Mouse (Mus musculus): ENCODE results near the gene Sall4. TPM values are rescaled to one million over a fixed set of nuclear protein-coding genes. Genes with fewer than 3 reads are reported as not detected.
A peak's percentile ranks its signal among the peaks of the same experiment; 100 is the strongest.

Gene Sall4
- 1 to 10 TPM in 1 of 2 experiments, under 1 TPM in 1; 0.96 to 1.2 TPM for total RNA-seq (2021)
- long read RNA-seq, full-length matches to known transcripts: 1 of 1 reads
- long read RNA-seq, partial matches to known transcripts: 0 of 1 reads
- long read RNA-seq, other reads (novel, unspliced or antisense): 0 of 1 reads

DNA sequence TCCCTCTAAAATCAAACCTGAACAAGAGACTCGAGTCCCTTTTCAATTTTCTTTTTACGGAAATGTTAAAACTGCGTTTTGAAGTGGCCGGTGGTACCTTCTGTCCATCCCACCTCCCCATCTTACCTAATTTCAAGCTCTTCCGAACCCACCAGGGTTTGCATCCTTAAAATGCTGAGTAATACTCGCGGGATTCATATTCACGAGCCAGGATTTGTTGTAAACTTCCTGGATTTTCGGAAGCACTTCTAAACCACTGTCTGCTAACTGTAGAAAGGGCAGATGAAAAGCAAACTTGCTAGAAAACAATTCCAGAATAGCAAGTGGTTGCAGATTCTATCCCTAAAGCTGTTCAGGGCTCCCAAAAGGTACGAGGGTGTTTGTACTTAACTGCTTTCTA, at the start of gene Sall4:
TSS of gene Sall4 (minus strand) at position 362 of the 400 bp plus-strand sequence.
- no peak for DNase-seq (ENCODE audit: low spot score in 2 of 2)

GRCm38 (mm10) chr2:168813243-168813642, 45.5 kb upstream of the Sall4 start:
- no peak for DNase-seq (ENCODE audit: low spot score in 2 of 2)

GRCm38 (mm10) chr2:168809895-168810294, 42.2 kb upstream of the Sall4 start:
- DNase-seq (ENCODE audit: low spot score in 2 of 2): no peak

DNA sequence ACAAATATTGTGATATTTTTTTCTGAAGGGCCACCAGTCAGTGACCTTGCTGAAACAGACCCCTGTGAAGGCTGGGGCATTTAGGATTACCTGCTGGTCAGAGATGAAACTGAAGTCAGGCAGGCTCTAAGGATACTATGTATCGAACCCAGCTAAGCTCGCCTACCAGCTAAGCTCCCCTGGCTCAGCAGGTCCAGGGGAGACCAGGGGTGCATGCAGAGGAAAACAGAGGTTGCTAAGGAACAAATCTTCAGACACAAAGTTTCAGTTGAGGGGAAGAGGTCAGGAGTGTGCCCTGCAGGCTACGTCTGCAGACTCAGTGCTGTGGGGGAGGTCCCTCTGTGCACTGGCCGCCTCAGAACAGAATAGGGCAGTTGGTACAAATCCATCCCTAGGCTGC, 39.9 kb upstream of the Sall4 start:
- no peak for DNase-seq (ENCODE audit: low spot score in 2 of 2)

- no peak for DNase-seq (ENCODE audit: low spot score in 2 of 2)
Measured at GRCm38 (mm10) chr2:168803849-168804248, 36.1 kb upstream of the Sall4 start.

GRCm38 (mm10) chr2:168799326-168799725, 31.6 kb upstream of the Sall4 start:
- no peak for DNase-seq (ENCODE audit: low spot score in 2 of 2)

- no peak for DNase-seq (ENCODE audit: low spot score in 2 of 2)
Measured at GRCm38 (mm10) chr2:168798921-168799320, 31.2 kb upstream of the Sall4 start.

DNA sequence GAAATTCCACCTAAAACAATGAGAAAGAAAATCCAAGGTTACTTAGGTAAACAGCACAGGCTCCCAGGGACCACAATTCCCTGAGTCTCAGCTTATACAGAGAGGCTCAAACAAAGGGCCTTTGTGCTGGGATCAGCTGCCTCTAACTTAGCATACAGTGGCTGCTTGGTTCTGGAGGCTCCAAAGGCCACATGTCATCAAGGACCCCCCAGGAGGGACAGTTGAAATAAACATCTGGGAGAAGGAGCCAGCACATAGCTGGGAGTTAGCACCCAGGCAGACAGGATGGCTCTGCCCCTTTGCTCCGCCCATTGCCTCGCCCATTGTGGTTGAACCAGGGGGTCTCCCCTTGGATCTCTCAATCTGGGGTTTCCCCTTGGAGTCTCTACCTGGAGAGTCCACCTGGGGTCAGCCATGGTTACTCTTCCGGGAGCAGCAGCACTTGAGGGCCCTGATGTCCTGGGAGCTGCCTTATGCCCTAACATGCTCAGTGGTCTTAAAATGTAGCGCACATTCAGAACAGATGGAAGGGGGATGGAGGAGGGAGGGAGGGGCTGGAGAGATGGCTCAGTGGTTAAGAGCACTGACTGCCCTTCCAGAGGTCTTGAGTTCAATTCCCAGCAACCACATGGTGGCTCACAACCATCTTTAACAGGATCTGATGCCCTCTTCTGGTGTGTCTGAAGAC, 23.5 kb upstream of the Sall4 start:
- DNase-seq (ENCODE audit: low spot score in 2 of 2): peak in 1 of 2 experiments; percentile 6

- DNase-seq (ENCODE audit: low spot score in 2 of 2): no peak
Measured at GRCm38 (mm10) chr2:168786174-168786573, 18.4 kb upstream of the Sall4 start.

GRCm38 (mm10) chr2:168780596-168780995, 12.9 kb upstream of the Sall4 start:
- no peak for DNase-seq (ENCODE audit: low spot score in 2 of 2)

- no peak for DNase-seq (ENCODE audit: low spot score in 2 of 2)
Measured at GRCm38 (mm10) chr2:168780024-168780423, 12.3 kb upstream of the Sall4 start.

DNA sequence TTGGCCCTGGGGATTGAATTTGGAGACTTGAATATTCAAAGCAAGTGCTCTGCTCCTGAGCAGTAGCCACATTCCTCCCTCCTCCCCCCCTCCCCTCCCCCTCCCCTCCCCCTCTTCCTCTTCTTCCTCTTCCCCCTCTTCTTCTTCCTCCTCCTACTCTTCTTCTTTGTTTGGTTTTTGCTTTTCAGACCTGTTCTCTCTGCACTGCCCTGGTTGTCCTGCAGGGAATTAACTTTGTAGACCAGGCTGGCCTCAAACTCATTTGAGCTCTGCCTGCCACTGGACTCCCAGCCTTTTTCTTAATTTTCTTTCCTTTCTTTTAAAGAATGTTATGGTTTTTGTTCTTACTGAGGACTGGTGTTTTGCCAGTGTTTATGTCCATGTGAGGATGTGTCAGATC, 9.7 kb upstream of the Sall4 start:
- no peak for DNase-seq (ENCODE audit: low spot score in 2 of 2)

DNA sequence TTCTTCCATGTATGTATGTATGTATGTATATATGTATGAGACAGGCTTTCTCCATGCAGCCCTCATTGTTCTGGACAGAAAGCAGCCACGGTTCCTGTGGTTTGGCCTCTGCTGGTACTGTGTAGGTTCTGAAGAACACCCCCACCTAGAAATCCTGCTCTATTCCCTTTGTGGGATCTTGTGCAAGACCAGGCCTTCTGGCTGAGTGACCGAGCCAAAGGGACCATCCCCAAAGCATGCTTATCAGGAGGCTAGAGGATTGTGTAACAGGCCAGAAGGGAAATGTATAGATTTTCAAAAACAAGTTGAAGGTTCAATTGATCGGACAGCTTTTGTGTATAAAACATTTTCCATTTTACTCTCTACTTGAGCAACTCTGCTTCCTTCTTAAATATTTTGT, 8.5 kb upstream of the Sall4 start:
- DNase-seq (ENCODE audit: low spot score in 2 of 2): no peak

GRCm38 (mm10) chr2:168769259-168769658, 1.5 kb upstream of the Sall4 start:
- DNase-seq (ENCODE audit: low spot score in 2 of 2): no peak

GRCm38 (mm10) chr2:168766538-168767361, 993 bp downstream of the Sall4 start:
- peak in 1 of 2 experiments; percentile 26 for DNase-seq (ENCODE audit: low spot score in 2 of 2)

GRCm38 (mm10) chr2:168765696-168766537, 1.8 kb downstream of the Sall4 start:
- no peak for DNase-seq (ENCODE audit: low spot score in 2 of 2)

- DNase-seq (ENCODE audit: low spot score in 2 of 2): peak; percentile 14 to 44
Measured at GRCm38 (mm10) chr2:168765065-168765681, 2.6 kb downstream of the Sall4 start.

DNA sequence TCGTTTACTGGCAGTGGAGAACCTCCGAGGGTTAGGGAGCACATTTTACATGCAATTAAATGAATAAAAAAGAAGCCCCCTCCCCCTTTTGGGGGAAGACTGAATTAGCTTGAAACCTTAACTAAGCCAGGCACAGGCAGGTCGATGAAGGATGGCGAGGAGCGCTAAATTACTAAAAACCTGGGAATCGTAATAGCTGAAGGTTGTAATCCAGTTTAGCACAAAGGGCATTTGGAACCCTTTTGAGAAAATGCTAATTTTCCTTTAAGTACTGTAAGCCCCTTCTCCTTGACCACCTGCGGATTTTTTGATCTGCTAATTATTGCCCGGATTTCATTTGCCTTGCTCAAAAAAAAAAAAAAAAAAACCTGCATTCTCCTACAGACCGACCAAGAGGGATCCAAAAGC, 3.3 kb downstream of the Sall4 start:
- no peak for DNase-seq (ENCODE audit: low spot score in 2 of 2)

GRCm38 (mm10) chr2:168763785-168764184, 4.0 kb downstream of the Sall4 start:
- DNase-seq (ENCODE audit: low spot score in 2 of 2): no peak

GRCm38 (mm10) chr2:168762411-168762815, 5.3 kb downstream of the Sall4 start:
- DNase-seq (ENCODE audit: low spot score in 2 of 2): no peak

GRCm38 (mm10) chr2:168761954-168762353, 5.8 kb downstream of the Sall4 start:
- no peak for DNase-seq (ENCODE audit: low spot score in 2 of 2)

Data from layer of hippocampus, adult 18-20 months (tissue).